Mouse (Mus musculus) ES-CJ7 (cell line): ENCODE results near the gene Il11ra1.
"Not testable (repeated sequence)": the region's sequence is repeated elsewhere in the genome, so short reads cannot be mapped to it uniquely, and the experiment has no call there.

Experiments used
- DNase-seq: peaks from one replicate; pipeline ENCODE4 v3.0.0; 2011; ENCODE audit warnings: low read depth, low spot score

Il11ra1 gene

GRCm38 (mm10) chr4:41699783-41700182 is at the start of gene Il11ra1:
Il11ra1 (plus strand) TSS chr4:41699989.
- not testable (repeated sequence) for DNase-seq

GRCm38 (mm10) chr4:41653296-41653695 is 46.5 kb upstream of the Il11ra1 start:
- peak; percentile 80 for DNase-seq

- no peak for DNase-seq
Measured at GRCm38 (mm10) chr4:41653730-41654129, 46.1 kb upstream of the Il11ra1 start.

GRCm38 (mm10) chr4:41654217-41654616 is 45.6 kb upstream of the Il11ra1 start:
- DNase-seq = peak; percentile 87

GRCm38 (mm10) chr4:41655525-41655924 is 44.3 kb upstream of the Il11ra1 start:
- DNase-seq = no peak

- DNase-seq = peak; percentile 43
Measured at GRCm38 (mm10) chr4:41658566-41659384, 41.0 kb upstream of the Il11ra1 start.

GRCm38 (mm10) chr4:41659556-41659955 is 40.2 kb upstream of the Il11ra1 start:
- DNase-seq = no peak

GRCm38 (mm10) chr4:41660851-41661430 is 38.8 kb upstream of the Il11ra1 start:
- no peak for DNase-seq

- DNase-seq = no peak
Measured at GRCm38 (mm10) chr4:41662723-41663122, 37.1 kb upstream of the Il11ra1 start.

GRCm38 (mm10) chr4:41663614-41664013 is 36.2 kb upstream of the Il11ra1 start:
- DNase-seq = no peak

- DNase-seq = peak; percentile 39
Measured at GRCm38 (mm10) chr4:41664533-41664932, 35.3 kb upstream of the Il11ra1 start.

GRCm38 (mm10) chr4:41665009-41665675 is 34.6 kb upstream of the Il11ra1 start:
- no peak for DNase-seq

- no peak for DNase-seq
Measured at GRCm38 (mm10) chr4:41666646-41667045, 33.1 kb upstream of the Il11ra1 start.

- no peak for DNase-seq
Measured at GRCm38 (mm10) chr4:41670836-41671235, 29.0 kb upstream of the Il11ra1 start.

- DNase-seq = no peak
Measured at GRCm38 (mm10) chr4:41671500-41671899, 28.3 kb upstream of the Il11ra1 start.

GRCm38 (mm10) chr4:41671963-41672480 is 27.8 kb upstream of the Il11ra1 start:
- no peak for DNase-seq

GRCm38 (mm10) chr4:41672522-41672963 is 27.2 kb upstream of the Il11ra1 start:
- no peak for DNase-seq

- DNase-seq = no peak
Measured at GRCm38 (mm10) chr4:41673186-41673585, 26.6 kb upstream of the Il11ra1 start.

GRCm38 (mm10) chr4:41676248-41677005 is 23.4 kb upstream of the Il11ra1 start:
- DNase-seq = no peak

- DNase-seq = no peak
Measured at GRCm38 (mm10) chr4:41677006-41677629, 22.7 kb upstream of the Il11ra1 start.

- no peak for DNase-seq
Measured at GRCm38 (mm10) chr4:41678863-41679262, 20.9 kb upstream of the Il11ra1 start.
